Mouse (Mus musculus) thymus, postnatal 25 days (tissue): ENCODE measurements at regions not wholly inside any gene's neighbourhood (a gene's known extent, or its start where the extent isn't known, plus 50 kb on each side); places are given as distances from the start of the nearest gene placed in this dataset.

ENCODE experiments used
- DNase-seq: peaks from one replicate; pipeline ENCODE4 v3.0.0; 2022

DNA sequence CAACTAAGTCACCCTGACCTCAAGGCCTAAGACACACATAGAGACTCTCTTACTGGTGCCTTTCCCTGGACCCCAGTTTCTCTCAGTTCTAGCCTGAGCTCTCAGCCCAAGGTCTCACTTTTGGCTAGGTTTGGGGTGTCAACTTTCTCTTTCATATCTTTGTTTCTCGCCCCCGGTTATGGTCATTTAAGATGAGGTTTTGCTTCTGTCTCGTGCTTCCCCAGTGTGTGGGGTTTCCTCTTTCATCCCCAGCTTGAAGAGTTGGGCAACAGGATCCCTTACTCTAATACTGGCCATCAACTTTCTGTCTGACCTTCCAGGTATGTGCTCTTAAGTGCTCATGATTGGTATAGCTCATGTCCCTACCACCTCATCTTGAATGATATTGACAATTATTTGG lies 67.5 kb downstream of the Lmo4 start:
- DNase-seq = no peak

DNA sequence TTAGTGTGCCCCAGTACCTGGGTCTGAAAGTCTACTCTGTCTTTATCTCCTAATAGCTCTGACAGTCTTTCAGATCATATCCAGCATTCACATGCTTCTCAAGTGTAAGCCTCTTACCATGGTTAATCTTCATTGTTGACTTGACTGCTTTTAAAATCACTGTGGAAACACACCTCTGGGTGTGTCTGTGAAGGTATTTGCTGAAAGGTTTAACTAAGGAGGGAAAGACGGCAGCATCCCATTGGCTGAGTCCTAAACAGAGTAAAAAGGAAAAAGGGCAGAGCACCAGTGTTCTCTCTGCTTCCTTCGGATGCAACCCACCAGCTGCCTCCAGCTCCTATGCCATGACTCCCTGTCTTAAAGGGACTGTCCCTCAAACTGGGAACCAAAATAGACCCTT lies 68.6 kb downstream of the Lmo4 start:
- DNase-seq = no peak

DNA sequence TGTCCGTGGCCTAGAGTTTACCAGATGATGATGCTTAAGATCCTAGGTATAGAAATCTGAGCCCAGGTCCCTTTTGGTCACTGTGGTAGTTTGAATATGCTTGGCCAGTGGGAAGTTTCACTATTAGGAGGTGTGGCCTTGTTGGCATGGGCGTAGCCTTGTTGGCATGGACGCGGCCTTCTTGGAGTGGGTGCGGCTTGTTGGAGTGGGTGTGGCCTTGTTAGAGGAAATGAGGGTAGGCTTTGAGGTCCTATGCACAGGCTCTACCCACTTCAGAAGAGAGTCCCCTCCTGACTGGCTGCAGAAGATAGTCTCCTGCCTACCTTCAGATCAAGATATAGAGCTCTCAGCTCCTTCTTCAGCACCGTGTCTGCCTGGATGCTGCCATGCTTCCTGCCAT lies 69.4 kb downstream of the Lmo4 start:
- DNase-seq = no peak

DNA sequence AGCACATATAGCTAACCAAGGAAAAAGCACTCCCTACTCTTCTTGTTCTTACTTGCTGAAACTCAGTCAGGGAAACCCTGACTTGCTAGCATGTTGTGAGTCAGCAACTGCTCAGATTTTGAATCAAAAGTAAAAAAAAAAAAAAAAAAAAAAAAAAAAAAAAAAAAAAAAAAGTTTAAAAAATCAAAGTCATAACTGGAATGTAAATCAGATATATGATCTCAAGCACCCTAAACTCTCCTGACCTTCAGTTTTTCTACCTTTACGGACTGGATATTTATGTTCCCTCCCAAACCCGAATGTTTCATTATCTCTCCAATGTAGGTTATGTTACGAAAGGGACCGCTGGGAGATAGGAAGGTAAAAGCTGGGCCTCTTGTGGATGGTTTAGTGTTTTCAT lies 77.0 kb downstream of the Lmo4 start:
- DNase-seq = no peak

DNA sequence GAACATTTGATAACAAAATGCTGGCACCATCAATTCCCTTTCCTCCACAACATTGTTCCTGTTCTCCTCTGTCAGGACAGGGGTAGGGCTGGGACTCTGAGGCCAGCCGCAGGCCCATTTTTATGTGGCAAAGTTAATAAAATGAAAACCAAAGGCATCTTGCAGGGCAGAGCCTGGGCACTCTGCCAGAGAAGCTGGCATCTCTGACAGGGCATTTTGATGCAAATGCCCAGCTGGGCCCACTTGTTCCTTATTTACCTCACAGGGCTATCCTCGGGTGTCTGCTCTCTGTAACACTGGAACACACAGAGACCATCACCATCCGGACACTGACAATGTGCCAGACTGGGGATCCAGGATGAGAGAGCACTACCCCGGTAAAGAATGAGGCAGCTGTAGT lies 80.7 kb downstream of the Lmo4 start:
- DNase-seq = no peak

DNA sequence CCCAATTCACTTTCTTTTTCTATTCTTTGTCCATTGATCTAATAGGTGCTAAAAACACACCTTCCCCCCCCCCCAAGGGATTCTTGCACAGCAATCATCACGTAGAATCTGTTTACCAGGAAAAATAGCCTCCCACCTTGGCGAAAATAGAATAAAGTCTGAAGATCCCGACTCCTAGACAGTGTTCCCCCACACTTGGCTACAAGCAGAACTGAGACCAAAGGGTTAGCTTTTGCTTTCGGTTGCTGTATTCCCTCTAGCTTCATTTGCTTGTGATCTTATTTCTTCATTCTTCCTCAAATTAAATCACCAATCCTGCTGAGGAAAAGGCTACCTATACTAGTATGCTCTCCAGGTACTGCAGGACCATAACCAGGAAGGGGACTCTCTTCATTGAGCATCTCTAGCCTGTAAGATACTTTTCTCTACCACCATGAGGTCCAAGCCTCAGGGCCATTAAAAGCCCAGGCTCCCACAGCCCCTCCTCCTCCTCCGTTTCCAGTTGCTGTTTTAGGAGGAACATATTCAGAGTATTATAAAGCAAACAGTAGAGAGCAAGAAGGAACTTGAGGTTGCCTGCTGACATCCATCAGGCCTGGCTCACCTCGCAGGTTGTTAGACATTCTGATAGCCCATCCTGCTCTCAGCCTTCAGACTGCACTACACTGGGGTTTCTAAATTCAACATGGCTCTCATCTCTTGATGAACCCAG lies 81.5 kb downstream of the Lmo4 start:
- no peak for DNase-seq

DNA sequence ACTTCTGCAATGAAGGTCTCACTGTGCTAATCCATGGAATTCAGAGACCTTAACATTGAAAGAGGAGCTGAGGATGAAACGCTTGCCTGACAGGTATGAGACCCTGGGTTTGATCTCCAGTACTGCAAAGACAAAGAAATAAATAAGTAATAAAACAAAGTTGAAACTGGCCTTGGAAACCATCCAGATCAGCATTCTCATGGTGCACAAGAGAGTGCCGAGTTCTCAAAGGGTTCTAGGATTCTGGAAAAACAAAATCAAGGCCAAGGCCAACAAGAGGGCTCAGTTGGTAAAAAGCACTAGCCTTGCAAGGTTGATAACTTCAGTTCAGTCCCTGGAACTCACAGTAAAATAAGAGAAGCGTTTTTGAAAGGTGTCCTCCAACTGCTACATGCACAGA lies 85.9 kb downstream of the Lmo4 start:
- DNase-seq = no peak

DNA sequence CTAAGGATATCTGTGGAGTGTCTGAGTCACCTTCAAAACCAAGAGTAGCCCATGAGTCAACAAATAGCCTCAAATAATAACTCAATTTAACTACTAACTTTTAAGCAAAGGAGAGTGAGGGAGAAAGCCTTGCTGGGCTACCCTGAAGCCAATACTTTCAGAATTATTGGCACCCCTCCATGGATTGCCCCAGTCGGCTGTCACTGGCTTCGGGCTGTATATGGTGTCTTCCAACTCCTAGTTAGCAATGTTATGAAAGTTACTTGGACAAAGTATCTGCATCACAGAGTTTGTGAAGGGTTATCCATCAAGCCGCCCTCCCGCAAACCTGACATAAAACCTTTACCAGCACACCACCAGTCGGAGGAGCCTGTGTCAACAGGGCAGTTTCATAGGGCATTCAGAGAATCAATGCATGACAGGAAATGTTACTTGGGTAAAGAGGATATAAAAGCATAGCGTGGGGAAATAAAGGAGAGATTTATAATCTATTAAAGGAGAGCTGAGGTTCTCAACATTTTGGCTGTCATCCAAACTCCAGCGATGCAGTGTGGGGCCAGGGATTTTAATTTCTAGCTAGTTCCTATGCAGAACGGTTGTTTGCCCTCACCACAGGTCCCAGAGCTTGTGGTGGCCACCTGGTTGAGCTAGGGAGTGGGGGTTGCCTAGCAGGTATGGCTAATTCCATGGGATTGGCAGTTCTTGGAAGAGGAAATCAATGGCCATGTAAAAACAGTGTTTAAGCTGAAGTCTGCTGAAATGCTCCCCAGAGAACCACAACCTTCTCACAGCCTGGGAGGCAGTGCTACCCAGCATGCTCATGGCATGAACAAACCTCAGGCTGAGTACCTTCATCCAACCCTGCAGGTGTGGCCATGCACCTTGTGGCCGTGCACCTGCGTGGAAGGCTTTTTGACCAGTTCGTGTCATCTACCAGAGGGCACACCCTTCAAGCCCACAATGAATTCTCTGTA lies 91.1 kb downstream of the Lmo4 start:
- DNase-seq = no peak

DNA sequence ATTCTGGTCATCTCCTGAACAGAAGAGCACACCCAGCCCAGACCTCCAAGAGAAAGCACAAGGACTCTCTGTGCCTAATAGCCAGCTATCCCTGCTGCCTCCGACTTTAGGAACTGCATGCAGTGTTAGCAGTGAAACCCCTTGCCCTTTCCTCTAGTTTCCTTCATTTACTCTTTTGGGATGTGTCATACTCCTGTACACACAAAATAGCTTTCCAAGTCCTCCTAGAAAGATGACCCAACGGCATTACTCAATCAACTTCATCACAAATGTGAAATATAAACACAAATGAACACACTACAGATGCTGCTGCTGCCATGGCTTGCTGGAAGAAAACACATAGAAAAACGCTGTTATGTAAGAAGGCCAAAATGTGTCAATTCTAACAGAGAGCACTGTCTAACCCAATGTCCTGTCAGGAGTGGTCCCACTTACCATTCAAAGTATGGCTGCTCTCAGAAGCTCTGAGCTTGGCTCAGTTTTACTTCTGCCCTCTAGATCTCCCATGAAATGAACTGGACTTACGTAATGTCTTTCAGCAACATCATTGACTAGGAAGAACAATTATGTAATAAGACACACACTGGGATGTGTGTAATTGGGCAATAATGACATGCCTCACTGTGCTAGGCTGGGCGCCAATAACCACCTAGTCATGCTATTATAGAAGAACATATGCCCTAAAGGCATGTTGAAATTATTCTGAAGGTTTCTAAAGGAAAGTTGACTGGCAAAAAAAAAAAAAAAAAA lies 94.5 kb downstream of the Lmo4 start:
- no peak for DNase-seq

DNA sequence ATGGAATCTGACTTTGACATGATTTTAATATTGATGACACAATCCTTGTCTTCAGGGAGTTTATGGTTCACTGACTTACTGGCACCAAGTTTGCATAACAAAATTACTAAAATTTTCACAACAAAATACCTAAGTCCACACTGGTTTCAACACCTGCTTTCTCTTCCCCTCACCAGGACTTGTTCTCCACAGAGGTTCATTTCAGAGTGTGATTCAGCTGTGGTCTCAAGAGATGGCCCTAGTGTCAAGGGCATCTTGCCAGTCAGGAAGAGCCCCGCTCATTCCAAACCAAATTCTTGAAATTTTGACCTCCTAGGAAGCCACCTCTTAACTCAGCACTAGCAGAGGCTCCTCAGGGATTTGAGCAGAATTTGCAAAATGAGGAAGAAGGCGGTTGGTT lies 95.3 kb downstream of the Lmo4 start:
- DNase-seq = no peak

DNA sequence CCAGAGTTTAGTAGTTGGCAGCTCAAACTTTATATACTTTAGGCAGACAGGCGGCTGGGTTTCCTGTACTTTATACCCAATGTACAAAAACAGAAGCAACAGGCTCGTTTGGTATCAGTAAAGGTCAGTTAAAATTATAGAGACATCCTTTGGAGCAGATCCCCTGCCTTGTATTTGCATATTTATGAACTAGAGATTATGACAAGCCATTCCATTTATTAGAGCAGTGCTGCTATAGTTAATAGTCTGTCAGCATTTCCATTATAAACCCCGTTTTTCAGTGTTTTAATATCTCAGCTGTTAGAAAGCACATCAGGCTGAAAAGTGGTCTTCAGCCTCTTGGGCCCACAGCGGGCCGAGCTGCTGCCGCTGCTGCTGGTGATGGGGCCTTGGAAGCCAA lies 96.7 kb downstream of the Lmo4 start:
- DNase-seq = no peak

DNA sequence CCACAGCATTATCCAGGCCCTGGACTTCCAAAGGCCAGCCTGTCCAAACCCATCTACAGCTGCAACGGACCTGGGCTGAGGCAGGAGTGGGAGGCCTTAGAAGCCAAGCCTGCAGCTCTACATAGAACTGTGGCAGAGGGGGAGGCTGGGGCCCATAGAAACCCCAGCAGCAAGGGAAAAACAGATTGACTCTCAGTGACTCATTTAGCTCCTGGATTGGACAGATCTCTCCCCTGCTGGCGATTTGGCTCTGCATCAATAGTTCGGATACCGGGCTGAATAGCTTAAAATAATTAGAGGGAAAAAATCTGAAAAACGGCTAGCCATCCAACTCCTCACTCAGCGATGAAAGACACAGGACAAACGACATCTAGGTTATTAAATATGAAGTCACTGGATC lies 97.4 kb downstream of the Lmo4 start:
- no peak for DNase-seq

DNA sequence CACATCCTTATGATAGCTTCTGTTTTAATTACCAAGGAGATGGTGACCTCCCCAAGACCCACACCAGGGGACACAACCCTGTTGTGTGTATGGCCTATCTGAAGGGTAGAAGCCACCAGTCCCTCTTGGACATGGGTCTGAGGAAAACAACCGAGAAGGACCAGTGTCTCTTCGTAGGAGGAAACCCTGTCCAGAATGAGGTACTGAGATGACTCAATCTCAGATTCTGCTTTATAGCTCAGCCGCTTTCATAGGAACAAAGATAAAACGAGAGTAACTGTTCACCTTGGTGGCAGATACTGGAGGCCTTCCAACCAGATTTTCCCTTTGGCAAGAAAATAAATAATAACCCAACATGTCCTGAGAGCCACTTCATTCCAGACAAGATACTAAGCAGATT lies 100.7 kb downstream of the Lmo4 start:
- DNase-seq = no peak

DNA sequence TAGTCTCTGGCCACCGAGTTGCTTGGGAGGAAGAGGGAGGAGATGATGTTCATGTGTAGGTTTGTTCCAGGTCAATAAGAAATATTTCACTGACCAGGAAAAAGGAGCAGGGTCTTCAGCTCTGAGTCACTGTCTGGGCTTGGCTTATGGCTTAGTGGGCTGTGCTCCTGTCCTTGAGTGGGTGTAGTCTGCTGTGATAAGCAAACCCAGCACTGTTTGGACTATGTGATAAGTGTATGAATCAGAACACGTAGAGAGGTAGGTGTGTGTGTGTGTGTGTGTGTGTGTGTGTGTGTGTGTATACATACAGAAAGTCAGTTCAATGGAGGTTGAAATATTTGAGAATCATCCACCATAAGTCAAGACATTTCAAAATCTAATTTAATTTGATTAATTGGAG lies 105.6 kb downstream of the Lmo4 start:
- no peak for DNase-seq

DNA sequence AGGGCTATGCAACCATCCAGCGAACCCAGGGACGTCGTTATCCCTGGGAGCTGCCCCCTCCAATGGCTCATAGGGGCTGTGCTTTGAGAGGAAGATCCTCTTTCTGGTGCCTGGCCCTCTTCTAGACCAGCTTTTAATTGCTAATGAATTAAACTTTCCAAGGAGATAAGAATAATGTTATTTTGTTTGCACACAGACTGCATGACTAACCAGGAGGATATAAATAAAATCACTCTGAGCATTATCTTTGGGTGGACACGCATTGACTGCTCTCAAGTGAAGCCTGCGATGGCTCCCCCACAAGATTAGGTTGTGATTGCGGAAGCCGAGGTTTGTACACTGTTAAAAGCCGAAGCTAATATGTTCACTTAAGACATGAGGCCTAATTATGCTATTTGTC lies 106.3 kb downstream of the Lmo4 start:
- DNase-seq = no peak

DNA sequence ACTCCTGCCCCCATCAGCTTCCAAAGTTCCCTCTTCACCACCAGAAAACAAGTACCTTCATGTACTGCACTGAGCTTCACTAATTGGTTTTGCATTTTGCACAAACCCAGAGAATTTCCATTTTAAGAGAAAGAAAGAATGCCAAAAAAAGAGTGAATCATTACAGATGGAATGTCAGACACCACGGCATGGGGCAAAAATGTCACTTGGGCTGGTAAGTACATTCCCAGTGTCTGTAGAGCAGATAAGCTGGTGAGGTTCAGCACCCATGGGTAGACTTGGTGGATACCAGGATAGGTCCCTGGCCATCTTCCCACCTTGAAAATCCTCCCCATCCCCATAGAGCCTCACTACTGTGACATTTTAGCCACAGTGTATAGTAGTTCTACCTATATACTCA lies 113.8 kb downstream of the Lmo4 start:
- no peak for DNase-seq

DNA sequence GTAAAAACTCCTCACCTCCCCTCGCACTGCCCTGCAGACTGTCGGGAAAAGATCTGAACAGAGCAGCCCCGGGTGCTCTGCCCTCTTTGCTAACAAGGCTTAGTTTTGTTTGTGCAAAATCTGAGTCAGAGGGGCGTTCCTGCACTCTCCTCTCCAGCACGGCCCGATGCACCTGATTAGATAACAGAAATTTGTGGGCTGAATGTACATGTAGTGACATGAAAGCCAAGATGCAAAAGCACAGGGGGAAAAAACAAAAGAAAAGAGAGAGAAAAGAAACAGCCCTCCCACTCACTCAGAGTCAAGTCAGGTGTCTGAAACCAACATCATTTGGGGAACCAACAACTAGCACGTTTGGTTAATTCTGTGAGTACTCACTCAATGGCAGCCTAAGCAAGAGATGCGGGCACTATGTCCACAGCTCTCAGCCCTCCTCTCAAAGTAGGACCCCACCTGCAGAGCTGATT lies 115.2 kb downstream of the Lmo4 start:
- DNase-seq = peak; percentile 12

DNA sequence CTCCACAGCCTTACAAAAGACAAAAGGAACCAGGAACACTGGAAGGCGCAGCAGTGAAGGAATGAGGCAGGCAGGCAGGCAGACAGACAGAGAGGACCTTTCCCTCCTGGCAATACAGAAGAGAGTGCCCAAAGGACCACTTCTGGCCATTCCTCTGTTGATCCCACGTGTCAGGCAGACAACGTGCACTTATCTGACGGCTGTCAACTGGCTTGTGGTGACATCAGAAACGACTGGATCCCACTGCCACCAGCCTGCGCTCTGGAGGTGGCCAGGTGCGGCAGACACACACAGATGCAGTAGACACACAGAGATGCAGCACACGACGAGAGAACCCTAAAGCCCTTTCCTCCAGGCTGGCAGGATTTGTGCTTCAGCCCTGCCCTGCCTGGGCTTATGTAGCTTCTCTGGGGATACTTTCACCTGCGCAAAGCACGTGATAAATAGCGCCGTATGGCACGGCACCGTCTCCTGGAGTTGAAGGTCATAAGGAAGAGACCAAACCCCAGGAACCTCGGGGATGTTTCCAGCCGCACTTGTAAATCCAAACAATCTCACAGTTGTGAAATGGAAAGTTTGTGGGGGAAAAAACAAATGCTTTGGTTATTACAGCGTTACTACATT lies 116.6 kb downstream of the Lmo4 start:
- peak; percentile 6 for DNase-seq

DNA sequence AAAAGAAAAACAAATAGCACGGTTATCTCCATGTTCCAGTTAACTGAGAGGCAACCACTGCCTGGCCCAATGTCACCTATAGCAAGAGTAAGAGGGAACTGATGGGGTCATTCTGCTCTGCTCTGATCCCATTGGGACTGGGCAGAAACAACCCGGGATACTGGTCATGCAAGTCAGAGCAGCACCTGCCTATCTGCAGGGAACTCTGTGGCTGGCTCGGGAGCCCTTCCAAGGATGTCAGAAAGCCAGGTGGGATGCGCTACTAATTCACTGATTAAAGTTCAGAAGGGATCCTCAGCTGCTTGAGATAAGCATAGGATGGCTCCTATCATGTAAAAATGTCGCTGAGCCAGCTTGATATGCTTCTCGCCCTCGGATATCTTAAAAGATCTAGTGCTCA lies 117.2 kb downstream of the Lmo4 start:
- no peak for DNase-seq

DNA sequence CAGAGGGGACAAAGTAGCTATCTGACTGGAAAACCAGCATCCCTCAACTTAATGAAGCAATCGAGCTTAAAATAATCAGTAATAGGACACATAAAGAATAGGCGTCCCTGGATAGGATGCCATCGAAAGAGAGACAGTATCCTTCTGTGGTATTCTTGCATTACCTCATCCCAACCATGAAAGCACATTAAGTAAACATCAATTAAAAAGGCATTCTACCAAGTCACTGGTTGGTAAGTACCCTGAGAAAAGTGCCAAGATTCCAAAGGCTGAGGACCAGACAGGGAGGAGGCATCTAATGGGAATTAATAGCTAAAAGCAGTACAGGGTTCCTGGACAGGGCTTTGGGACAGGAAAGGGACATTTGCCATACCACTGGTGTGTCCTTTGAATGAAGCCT lies 118.8 kb downstream of the Lmo4 start:
- no peak for DNase-seq

DNA sequence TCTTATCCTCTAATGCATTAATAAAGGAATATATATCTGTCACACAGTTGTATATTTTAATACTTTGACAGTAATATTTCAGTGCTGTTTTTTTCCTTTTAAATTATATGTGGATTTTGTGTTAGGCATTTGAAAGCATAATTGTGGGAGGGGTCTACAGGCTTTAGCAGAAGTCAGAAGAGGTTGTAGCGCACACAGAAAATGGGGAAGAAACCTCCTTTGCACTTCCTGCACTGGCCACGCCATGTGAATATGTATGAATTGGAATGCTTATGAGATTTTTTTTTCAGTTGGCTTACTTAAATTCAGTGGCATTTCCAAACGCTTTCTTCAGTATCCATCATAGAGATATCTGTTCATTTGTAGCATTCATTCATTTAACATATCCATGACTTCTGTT lies 125.1 kb downstream of the Lmo4 start:
- DNase-seq = no peak

DNA sequence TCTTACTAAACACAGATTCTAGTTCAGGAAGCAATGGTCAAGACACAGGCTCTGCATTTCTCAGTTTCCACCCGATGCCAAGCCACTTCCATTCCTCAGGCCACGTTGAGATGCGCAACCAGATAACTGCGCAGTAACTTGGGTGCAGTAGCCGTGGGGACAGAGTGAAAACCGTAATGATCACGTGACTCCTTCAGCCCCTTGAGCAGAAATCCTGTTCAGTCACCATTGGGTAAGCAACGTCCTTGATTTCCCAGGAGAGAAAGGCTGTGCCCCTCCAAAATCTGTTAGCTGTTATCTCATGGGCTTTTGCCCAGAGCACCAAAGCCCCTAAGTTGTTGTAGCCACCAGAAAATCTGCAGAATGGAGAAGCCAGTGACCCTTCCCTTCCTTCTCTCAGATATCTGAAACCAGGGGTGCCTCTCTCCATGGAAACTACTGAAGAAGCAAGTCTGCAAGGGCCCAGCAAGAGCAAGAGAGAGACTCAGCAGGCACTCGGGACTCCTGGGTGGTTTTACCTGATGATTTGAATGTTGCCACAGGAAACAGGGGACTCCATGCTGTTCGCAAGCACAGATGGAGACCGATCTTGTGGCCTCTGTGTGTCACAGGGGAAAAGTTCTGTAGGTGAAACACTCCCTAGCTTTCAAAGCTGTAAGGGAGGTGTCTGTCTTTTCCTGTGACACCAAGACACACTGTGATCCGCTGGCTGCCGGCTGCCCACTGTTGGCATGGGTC lies 126.7 kb downstream of the Lmo4 start:
- no peak for DNase-seq
